Mouse (Mus musculus): ENCODE data around the gene Bin2.

DNA sequence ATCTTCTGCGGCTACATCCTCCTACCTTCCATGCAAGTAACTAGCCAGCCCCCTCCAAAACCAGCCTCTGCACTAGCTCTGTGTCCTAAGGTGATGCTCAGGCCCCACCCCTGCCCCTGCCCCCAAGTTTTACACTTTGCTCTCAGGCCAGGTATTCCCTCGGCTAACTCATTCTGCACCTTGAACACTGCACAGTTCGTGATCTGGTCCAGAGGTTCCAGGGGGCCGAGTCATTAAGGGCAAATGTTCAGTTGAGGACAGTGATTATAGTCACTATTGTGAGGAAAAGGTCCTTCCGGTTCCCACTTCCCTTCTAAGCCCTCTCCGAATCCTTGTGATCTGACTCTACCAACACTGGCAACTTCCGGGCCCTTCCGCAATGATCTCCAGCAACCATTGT, 45.1 kb upstream of the Bin2 start:
- TF ChIP-seq POLR2A (IDR thresholded peaks at IDR 0.05; ENCODE audit: insufficient read depth, low read depth, low read length) = no peak
- TF ChIP-seq CTCF (IDR thresholded peaks at IDR 0.05) = no peak
- no peak for TF ChIP-seq EP300 (IDR thresholded peaks at IDR 0.05; ENCODE audit: insufficient read depth, low read depth, low read length)

Data from heart, adult 2 months (tissue).